Mouse (Mus musculus) liver, embryonic 12.5 days (tissue): ENCODE results near the gene Sco1. TPM values are rescaled to one million over a fixed set of nuclear protein-coding genes. Genes with fewer than 3 reads are reported as not detected.

ENCODE experiments used
- ATAC-seq: fragments of 200-750 bp; cut with Nextera tagmentation; 2 replicates; pipeline ENCODE4 v1.8.0; 2017; ENCODE audit warnings: moderate number of reproducible peaks, mild to moderate bottlenecking, moderate library complexity
- H3K27ac ChIP-seq: fragments of 300-500 bp; sonication (generic); 2 replicates; pipeline ENCODE4 v1.5.1; 2016; ENCODE audit warnings: mild to moderate bottlenecking
- H3K27me3 ChIP-seq: fragments of 300-500 bp; sonication (generic); replicated peaks from 2 replicates; pipeline ENCODE4 v1.6.1; 2016; ENCODE audit warnings: mild to moderate bottlenecking, moderate library complexity
- H3K36me3 ChIP-seq: fragments of 300-500 bp; sonication (generic); 2 replicates; pipeline ENCODE4 v1.6.1; 2016; ENCODE audit warnings: mild to moderate bottlenecking, moderate library complexity
- H3K4me1 ChIP-seq: fragments of 300-500 bp; sonication (generic); 2 replicates; pipeline ENCODE4 v1.6.1; 2016
- H3K4me2 ChIP-seq: fragments of 300-500 bp; sonication (generic); 2 replicates; pipeline ENCODE4 v1.6.1; 2016; ENCODE audit warnings: mild to moderate bottlenecking, moderate library complexity
- H3K4me3 ChIP-seq: fragments of 300-500 bp; sonication (generic); 2 replicates; pipeline ENCODE4 v1.5.1; 2016; ENCODE audit warnings: mild to moderate bottlenecking, moderate library complexity
- H3K9ac ChIP-seq: fragments of 300-500 bp; sonication (generic); 2 replicates; pipeline ENCODE4 v1.6.1; 2016; ENCODE audit warnings: mild to moderate bottlenecking, moderate library complexity
- H3K9me3 ChIP-seq: fragments of 300-500 bp; sonication (generic); replicated peaks from 2 replicates; pipeline ENCODE4 v1.6.1; 2016; ENCODE audit warnings: mild to moderate bottlenecking, moderate library complexity
- WGBS: fragments of 180-500 bp; shearing (Covaris S2); methylation state at CpG from one replicate; pipeline ENCODE4 v1.1.7; 2016; ENCODE audit not compliant: insufficient replicate concordance; 5-methylcytosine and 5-hydroxymethylcytosine counted together
- polyA plus RNA-seq: library from polyadenylated mRNA; unstranded; fragments of >200 nt; fragmentation: Nextera tagmentation; extraction: Ambion mirVana; gene quantifications from 2 replicates; pipeline ENCODE4 v1.2.1, GENCODE M21; 2016

Sco1 gene
- polyA plus RNA-seq, 1 experiment from 2014 or later, result 13.4 TPM

DNA sequence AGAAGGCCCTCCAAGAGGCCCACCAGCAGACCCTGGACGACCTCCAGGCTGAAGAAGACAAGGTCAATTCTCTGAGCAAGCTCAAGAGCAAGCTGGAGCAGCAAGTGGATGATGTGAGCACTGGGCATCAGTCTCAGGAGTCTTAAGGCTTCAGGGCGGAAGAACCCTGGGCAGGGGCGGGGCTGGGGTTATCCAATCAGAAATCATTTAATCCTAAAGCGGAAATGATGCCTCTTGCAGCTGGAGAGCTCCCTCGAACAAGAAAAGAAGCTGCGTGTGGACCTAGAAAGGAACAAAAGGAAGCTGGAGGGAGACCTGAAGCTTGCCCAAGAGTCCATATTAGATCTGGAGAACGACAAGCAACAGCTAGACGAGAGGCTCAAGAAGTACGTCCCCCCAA, 40.7 kb downstream of the Sco1 start:
- Histone ChIP-seq H3K27ac (no peak overlapping the region), H3K9ac (no peak overlapping the region), H3K27me3 (peaks cover 32% of the 10 kb centered on the region), H3K4me3 (no peak overlapping the region), H3K36me3 (no peaks in the 10 kb centered on the region), H3K4me2 (no peak overlapping the region), H3K9me3 (no peaks in the 10 kb centered on the region), H3K4me1 (no peaks in the 10 kb centered on the region)
- 57% methylated on average over 9 of the region's 9 CpGs for WGBS
- ATAC-seq, result no peak

GRCm38 (mm10) chr11:67093652-67094051, 41.2 kb downstream of the Sco1 start:
- Histone ChIP-seq H3K4me3 (no peak overlapping the region), H3K4me2 (no peak overlapping the region), H3K27me3 (peaks cover 34% of the 10 kb centered on the region), H3K9ac (no peak overlapping the region), H3K9me3 (no peaks in the 10 kb centered on the region), H3K4me1 (no peaks in the 10 kb centered on the region), H3K36me3 (no peaks in the 10 kb centered on the region), H3K27ac (no peak overlapping the region)
- WGBS, result 83% methylated on average over 5 of the region's 5 CpGs
- no peak for ATAC-seq

DNA sequence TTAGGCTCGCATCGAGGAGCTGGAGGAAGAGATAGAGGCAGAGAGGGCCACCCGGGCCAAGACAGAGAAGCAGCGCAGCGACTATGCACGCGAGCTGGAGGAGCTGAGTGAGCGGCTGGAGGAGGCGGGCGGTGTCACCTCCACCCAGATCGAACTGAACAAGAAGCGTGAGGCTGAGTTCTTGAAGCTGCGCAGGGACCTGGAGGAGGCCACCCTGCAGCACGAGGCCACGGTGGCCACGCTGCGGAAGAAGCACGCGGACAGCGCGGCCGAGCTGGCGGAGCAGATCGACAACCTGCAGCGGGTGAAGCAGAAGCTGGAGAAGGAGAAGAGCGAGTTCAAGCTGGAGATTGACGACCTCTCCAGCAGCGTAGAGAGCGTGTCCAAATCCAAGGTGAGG, 42.0 kb downstream of the Sco1 start:
- 47% methylated on average over 29 of the region's 29 CpGs for WGBS
- Histone ChIP-seq H3K27me3 (peaks cover 26% of the 10 kb centered on the region), H3K36me3 (no peaks in the 10 kb centered on the region), H3K4me1 (no peaks in the 10 kb centered on the region), H3K4me3 (no peak overlapping the region), H3K4me2 (no peak overlapping the region), H3K27ac (no peak overlapping the region), H3K9me3 (no peaks in the 10 kb centered on the region), H3K9ac (no peak overlapping the region)
- no peak for ATAC-seq

- ATAC-seq, result no peak
- Histone ChIP-seq H3K27me3 (peaks cover 26% of the 10 kb centered on the region), H3K27ac (no peak overlapping the region), H3K36me3 (no peaks in the 10 kb centered on the region), H3K9me3 (no peaks in the 10 kb centered on the region), H3K4me3 (no peak overlapping the region), H3K4me1 (no peaks in the 10 kb centered on the region), H3K4me2 (no peak overlapping the region), H3K9ac (no peak overlapping the region)
- 76% methylated on average over 10 of the region's 10 CpGs for WGBS
Observed at GRCm38 (mm10) chr11:67097709-67098108, 45.2 kb downstream of the Sco1 start.

- H3K4me3 ChIP-seq, result no peak overlapping the region
- 70% methylated on average over 11 of the region's 11 CpGs for WGBS
- no peaks in the 10 kb centered on the region for H3K9me3 ChIP-seq
- no peak overlapping the region for H3K27ac ChIP-seq
- H3K9ac ChIP-seq, result no peak overlapping the region
- H3K4me2 ChIP-seq, result no peak overlapping the region
- ATAC-seq, result no peak
- H3K36me3 ChIP-seq, result no peaks in the 10 kb centered on the region
- peaks cover 22% of the 10 kb centered on the region for H3K27me3 ChIP-seq
- no peaks in the 10 kb centered on the region for H3K4me1 ChIP-seq
Observed at GRCm38 (mm10) chr11:67098427-67098826, 46.0 kb downstream of the Sco1 start.

GRCm38 (mm10) chr11:67099241-67099640, 46.8 kb downstream of the Sco1 start:
- WGBS, result 82% methylated on average over 16 of the region's 16 CpGs
- Histone ChIP-seq H3K9me3 (no peaks in the 10 kb centered on the region), H3K4me1 (no peaks in the 10 kb centered on the region), H3K4me2 (no peak overlapping the region), H3K36me3 (no peaks in the 10 kb centered on the region), H3K4me3 (no peak overlapping the region), H3K27ac (no peak overlapping the region), H3K9ac (no peak overlapping the region), H3K27me3 (peaks cover 14% of the 10 kb centered on the region)
- no peak for ATAC-seq

- ATAC-seq, result no peak
- no peak overlapping the region for H3K27ac ChIP-seq
- no peaks in the 10 kb centered on the region for H3K9me3 ChIP-seq
- no peaks in the 10 kb centered on the region for H3K4me1 ChIP-seq
- no peaks in the 10 kb centered on the region for H3K36me3 ChIP-seq
- no peak overlapping the region for H3K9ac ChIP-seq
- WGBS, result 25% methylated on average over 6 of the region's 6 CpGs
- H3K27me3 ChIP-seq, result peaks cover 4% of the 10 kb centered on the region
- H3K4me3 ChIP-seq, result no peak overlapping the region
- no peak overlapping the region for H3K4me2 ChIP-seq
Observed at GRCm38 (mm10) chr11:67100169-67100568, 47.7 kb downstream of the Sco1 start.

- WGBS, result 31% methylated on average over 6 of the region's 8 CpGs
- no peak overlapping the region for H3K27ac ChIP-seq
- H3K27me3 ChIP-seq, result peaks cover 3% of the 10 kb centered on the region; the same call in 1 of the 2 replicates
- no peaks in the 10 kb centered on the region for H3K9me3 ChIP-seq
- no peaks in the 10 kb centered on the region for H3K4me1 ChIP-seq
- no peak overlapping the region for H3K9ac ChIP-seq
- ATAC-seq, result no peak
- H3K36me3 ChIP-seq, result no peaks in the 10 kb centered on the region
- no peak overlapping the region for H3K4me3 ChIP-seq
- H3K4me2 ChIP-seq, result no peak overlapping the region
Observed at GRCm38 (mm10) chr11:67101713-67102112, 49.2 kb downstream of the Sco1 start.

DNA sequence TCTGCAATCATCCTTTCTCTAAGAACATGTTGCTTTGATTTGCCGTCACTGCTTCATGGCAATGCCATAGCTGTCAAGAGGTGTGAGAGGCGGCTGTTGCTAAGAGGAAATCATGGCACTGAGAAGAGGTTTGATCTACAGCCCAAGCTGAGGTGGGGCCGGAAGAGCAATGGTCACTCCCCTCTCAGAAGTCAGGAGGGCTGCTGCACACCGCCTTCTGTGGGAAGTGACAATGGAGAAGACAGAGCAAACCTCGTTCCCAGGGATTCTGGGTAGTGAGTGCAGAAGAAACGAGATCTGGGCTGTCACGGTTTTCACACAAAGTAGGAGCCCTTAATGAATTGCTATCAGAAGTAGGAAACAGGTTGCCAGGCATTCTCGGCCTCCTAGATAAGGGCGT, 50.8 kb downstream of the Sco1 start:
- peaks cover 3% of the 10 kb centered on the region; the same call in 1 of the 2 replicates for H3K27me3 ChIP-seq
- WGBS, result 56% methylated on average over 9 of the region's 9 CpGs

DNA sequence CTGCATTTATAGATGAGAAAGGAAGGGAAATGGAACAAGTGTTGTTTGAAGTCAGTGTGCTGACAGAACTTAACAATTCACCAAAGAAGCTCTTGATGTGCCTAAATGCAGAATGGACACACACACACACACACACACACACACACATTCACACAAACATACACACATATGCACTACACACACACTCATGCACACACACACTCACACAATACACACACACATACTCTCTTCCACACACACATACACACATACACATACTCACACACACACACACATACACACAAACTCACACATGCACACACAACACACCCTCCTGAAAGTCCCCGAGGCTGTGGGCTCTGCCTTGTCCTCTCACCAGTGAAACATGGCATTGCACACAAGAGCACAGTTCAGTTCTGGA, 51.8 kb downstream of the Sco1 start:
- Histone ChIP-seq H3K27me3 (peaks cover 3% of the 10 kb centered on the region; the same call in 1 of the 2 replicates), H3K36me3 (no peaks in the 10 kb centered on the region), H3K9ac (no peak overlapping the region), H3K4me2 (no peak overlapping the region), H3K27ac (no peak overlapping the region), H3K4me1 (no peaks in the 10 kb centered on the region), H3K9me3 (no peaks in the 10 kb centered on the region), H3K4me3 (no peak overlapping the region)
- WGBS, result 46% methylated on average over 1 of the region's 1 CpGs
- ATAC-seq, result no peak

More for the DNA sequence above, 50.8 kb downstream of the Sco1 start:
- Histone ChIP-seq H3K36me3 (no peaks in the 10 kb centered on the region), H3K9me3 (no peaks in the 10 kb centered on the region), H3K4me3 (no peak overlapping the region), H3K27ac (no peak overlapping the region), H3K9ac (no peak overlapping the region), H3K4me1 (no peaks in the 10 kb centered on the region), H3K4me2 (no peak overlapping the region)
- no peak for ATAC-seq

DNA sequence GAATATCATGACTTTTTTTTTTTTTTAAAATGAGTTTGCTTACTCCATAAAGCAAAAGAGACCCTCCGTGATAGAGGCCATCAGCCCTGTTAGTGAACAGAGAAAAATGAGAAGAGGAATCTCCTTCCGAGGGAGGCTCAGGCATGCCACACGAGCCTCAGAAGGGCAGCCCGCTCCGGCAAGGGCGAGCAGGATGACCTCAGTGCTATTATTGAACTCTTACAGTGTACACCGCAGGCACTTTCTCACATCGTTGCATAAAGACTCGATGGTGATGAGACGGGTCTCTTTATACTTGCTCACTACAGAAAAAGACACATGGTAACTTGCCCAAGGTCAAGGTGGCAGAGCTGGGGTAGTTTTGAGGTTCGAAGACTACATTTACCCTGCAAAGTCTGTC, 52.2 kb downstream of the Sco1 start:
- Histone ChIP-seq H3K9me3 (no peaks in the 10 kb centered on the region), H3K4me2 (no peak overlapping the region), H3K36me3 (no peaks in the 10 kb centered on the region), H3K27me3 (peaks cover 3% of the 10 kb centered on the region; the same call in 1 of the 2 replicates), H3K4me3 (no peak overlapping the region), H3K4me1 (no peaks in the 10 kb centered on the region), H3K9ac (no peak overlapping the region), H3K27ac (no peak overlapping the region)
- no peak for ATAC-seq
- WGBS, result 68% methylated on average over 11 of the region's 11 CpGs

DNA sequence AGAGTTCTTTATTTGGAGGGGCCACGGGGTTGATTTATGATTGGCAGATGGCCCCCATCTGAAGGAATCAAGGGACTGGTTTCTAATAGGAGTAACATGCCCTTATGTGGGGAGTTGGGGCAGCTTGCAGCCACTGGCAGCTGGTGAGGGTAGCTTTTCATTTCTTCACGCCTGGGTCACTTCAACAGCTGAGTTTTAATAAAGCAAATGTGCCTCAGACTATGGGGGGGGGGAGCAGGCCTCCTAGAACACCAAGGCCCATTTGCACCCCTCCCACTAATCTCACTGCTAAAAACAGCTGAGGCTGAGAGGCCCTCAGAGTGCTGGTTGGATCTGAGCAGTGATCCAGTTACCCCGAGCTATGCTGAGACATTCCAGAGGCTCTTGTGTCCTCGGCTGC, 53.2 kb downstream of the Sco1 start:
- no peak overlapping the region for H3K9ac ChIP-seq
- WGBS, result 51% methylated on average over 4 of the region's 4 CpGs
- no peak overlapping the region for H3K27ac ChIP-seq
- H3K4me2 ChIP-seq, result no peak overlapping the region
- no peak overlapping the region for H3K4me3 ChIP-seq
- ATAC-seq, result no peak
- no peaks in the 10 kb centered on the region for H3K36me3 ChIP-seq
- H3K4me1 ChIP-seq, result no peaks in the 10 kb centered on the region
- 0 out of 2 replicates have a peak, but pooled peaks cover 3% of the 10 kb centered on the region for H3K27me3 ChIP-seq
- H3K9me3 ChIP-seq, result no peaks in the 10 kb centered on the region

GRCm38 (mm10) chr11:67106973-67107372, 54.5 kb downstream of the Sco1 start:
- no peak overlapping the region for H3K9ac ChIP-seq
- ATAC-seq, result no peak
- H3K4me3 ChIP-seq, result no peak overlapping the region
- no peaks in the 10 kb centered on the region for H3K4me1 ChIP-seq
- 78% methylated on average over 10 of the region's 10 CpGs for WGBS
- no peaks in the 10 kb centered on the region for H3K36me3 ChIP-seq
- peaks cover 3% of the 10 kb centered on the region; the same call in 1 of the 2 replicates for H3K27me3 ChIP-seq
- H3K9me3 ChIP-seq, result no peaks in the 10 kb centered on the region
- no peak overlapping the region for H3K27ac ChIP-seq
- H3K4me2 ChIP-seq, result no peak overlapping the region
